Mouse (Mus musculus) forebrain, embryonic 16.5 days (tissue): ENCODE data around the gene Sec31b. TPM values are rescaled to one million over a fixed set of nuclear protein-coding genes. Genes with fewer than 3 reads are reported as not detected.

ENCODE experiments used
- ATAC-seq: fragments of 200-750 bp; cut with Nextera tagmentation; 2 replicates; pipeline ENCODE4 v1.8.0; 2017; ENCODE audit warnings: mild to moderate bottlenecking, moderate library complexity
- H3K27ac ChIP-seq: fragments of 300-500 bp; sonication (generic); 2 replicates; pipeline ENCODE4 v1.5.1; 2014; ENCODE audit warnings: low read length, control low read depth
- H3K27me3 ChIP-seq: fragments of 300-500 bp; sonication (generic); replicated peaks from 2 replicates; pipeline ENCODE4 v1.6.1; 2014; ENCODE audit warnings: low read length; ENCODE audit not compliant: control insufficient read depth, insufficient read depth
- H3K36me3 ChIP-seq: fragments of 300-500 bp; sonication (generic); 2 replicates; pipeline ENCODE4 v1.6.1; 2014; ENCODE audit not compliant: control insufficient read depth, insufficient read depth
- H3K4me1 ChIP-seq: fragments of 300-500 bp; sonication (generic); replicated peaks from 2 replicates; pipeline ENCODE4 v1.6.1; 2014; ENCODE audit warnings: low read length; ENCODE audit not compliant: control insufficient read depth, insufficient read depth
- H3K4me2 ChIP-seq: fragments of 300-500 bp; sonication (generic); 2 replicates; pipeline ENCODE4 v1.6.1; 2014; ENCODE audit warnings: mild to moderate bottlenecking, low read length, control low read depth
- H3K4me3 ChIP-seq: fragments of 300-500 bp; sonication (generic); replicated peaks from 2 replicates; pipeline ENCODE4 v1.5.1; 2014; ENCODE audit warnings: mild to moderate bottlenecking, low read length, control low read depth
- H3K9ac ChIP-seq: fragments of 300-500 bp; sonication (generic); replicated peaks from 2 replicates; pipeline ENCODE4 v1.6.1; 2014; ENCODE audit warnings: low read depth, low read length, control low read depth
- H3K9me3 ChIP-seq: fragments of 300-500 bp; sonication (generic); 2 replicates; pipeline ENCODE4 v1.6.1; 2016; ENCODE audit warnings: low read length; ENCODE audit not compliant: control insufficient read depth
- WGBS: fragments of 180-500 bp; shearing (Covaris S2); extraction: QIAGEN DNeasy Blood & Tissue Kit; methylation state at CpG from one replicate; pipeline ENCODE4 v1.1.7; 2014; 5-methylcytosine and 5-hydroxymethylcytosine counted together
- polyA plus RNA-seq: library from polyadenylated mRNA; unstranded; fragments of >200 nt; fragmentation: Nextera tagmentation; extraction: Ambion mirVana; gene quantifications from 2 replicates; pipeline ENCODE4 v1.2.1, GENCODE M21; 2015

Sec31b gene
- polyA plus RNA-seq, 1 experiment from 2014 or later, result 0.16 TPM

DNA sequence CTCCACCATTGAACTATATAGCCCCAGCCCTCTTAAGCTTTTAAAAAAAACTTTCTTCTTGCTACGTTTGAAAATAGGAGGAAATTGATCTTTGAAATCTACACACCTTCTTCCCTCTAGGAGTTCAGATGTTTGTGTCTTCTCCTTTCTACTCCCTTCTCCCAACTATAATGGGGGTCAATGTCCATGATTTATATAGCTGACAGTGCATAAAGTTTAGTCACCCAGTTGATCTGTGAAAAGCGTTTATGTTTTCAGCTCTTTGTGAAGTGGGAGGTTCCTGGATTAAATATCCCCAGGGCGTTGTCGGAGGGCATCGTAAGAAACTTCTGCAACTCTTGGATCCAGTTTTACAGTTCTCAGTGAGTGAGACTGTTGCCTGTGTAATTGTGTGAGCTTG, 45.4 kb downstream of the Sec31b start:
- Histone ChIP-seq H3K4me1 (no peaks in the 10 kb centered on the region), H3K4me3 (no peak overlapping the region), H3K27ac (no peak overlapping the region), H3K4me2 (no peak overlapping the region), H3K27me3 (peaks cover 70% of the 10 kb centered on the region), H3K9me3 (no peaks in the 10 kb centered on the region), H3K9ac (no peak overlapping the region), H3K36me3 (no peaks in the 10 kb centered on the region)
- whole genome bisulfite sequencing, result 29% methylated on average over 5 of the region's 5 CpGs
- no peak for ATAC-seq

DNA sequence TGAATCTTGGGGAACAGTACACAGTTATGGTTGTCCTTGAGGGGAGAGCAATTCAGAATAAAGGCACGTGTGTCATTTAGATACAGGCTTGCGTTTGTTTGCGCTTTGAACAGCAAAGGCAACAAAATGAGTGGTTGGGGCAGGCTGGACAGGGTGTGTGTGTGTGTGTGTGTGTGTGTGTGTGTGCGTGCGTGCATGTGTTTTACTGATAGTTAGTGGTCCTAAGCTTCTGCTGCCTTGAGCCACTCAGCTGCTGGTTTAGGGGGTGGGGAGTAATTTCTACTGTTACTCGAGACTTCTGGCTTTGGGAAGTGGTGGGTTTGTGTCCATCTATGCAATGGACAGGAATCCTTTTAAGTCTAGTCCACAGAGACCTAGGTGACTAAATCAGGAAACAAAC, 46.7 kb downstream of the Sec31b start:
- Histone ChIP-seq H3K4me1 (no peaks in the 10 kb centered on the region), H3K9me3 (no peaks in the 10 kb centered on the region), H3K4me3 (no peak overlapping the region), H3K27ac (no peak overlapping the region), H3K27me3 (peaks cover 64% of the 10 kb centered on the region), H3K4me2 (no peak overlapping the region), H3K9ac (no peak overlapping the region), H3K36me3 (no peaks in the 10 kb centered on the region)
- no peak for ATAC-seq
- 52% methylated on average over 6 of the region's 6 CpGs for WGBS

DNA sequence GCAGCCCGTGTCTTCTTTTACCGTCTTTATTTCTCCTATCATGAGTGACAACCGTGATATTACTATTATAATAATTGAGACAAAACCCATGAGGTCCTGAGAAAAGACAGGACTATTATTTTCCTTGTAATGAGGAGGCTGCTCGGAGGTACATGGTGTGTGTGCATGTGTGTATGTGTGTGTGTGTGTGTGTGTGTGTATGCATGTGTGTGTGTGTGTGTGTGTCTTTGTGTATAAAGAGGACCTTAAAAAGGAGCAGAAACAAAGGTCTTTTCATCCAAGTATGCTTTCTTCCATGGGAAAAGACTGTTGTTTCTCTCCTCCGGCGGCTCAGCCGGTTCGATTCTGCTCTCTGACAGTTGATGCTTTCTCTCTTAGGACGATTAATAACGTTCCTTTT, 48.7 kb downstream of the Sec31b start:
- no peak overlapping the region for H3K27ac ChIP-seq
- no peaks in the 10 kb centered on the region for H3K9me3 ChIP-seq
- H3K9ac ChIP-seq, result no peak overlapping the region
- ATAC-seq, result no peak
- WGBS, result 28% methylated on average over 10 of the region's 10 CpGs
- no peak overlapping the region for H3K4me2 ChIP-seq
- no peaks in the 10 kb centered on the region for H3K36me3 ChIP-seq
- H3K4me1 ChIP-seq, result no peaks in the 10 kb centered on the region
- no peak overlapping the region for H3K4me3 ChIP-seq
- H3K27me3 ChIP-seq, result peaks cover 74% of the 10 kb centered on the region

DNA sequence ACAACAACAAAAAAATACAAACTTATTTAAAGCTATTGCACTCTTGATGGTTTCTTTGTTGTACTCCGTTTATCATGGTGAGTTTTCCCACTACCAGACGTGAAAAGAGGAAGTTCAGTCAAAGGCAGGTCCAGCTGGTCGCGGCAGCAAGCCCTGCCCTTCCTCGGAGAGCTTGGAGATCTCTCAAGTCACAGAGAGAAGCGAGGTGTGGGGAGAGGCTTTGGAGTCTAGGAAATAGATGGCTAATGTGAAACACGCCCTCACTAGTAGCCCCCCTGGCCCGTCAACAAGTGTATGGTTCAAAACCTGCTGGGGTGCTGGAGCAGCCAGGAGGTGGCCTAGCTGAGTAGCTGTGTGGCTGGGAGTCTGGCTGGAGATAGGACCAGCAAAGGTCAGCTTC, 49.2 kb downstream of the Sec31b start:
- no peaks in the 10 kb centered on the region for H3K36me3 ChIP-seq
- H3K9me3 ChIP-seq, result no peaks in the 10 kb centered on the region
- no peaks in the 10 kb centered on the region for H3K4me1 ChIP-seq
- no peak overlapping the region for H3K4me3 ChIP-seq
- no peak overlapping the region for H3K27ac ChIP-seq
- no peak overlapping the region for H3K9ac ChIP-seq
- no peak for ATAC-seq
- WGBS, result 31% methylated on average over 8 of the region's 8 CpGs
- H3K27me3 ChIP-seq, result peaks cover 73% of the 10 kb centered on the region
- H3K4me2 ChIP-seq, result no peak overlapping the region

DNA sequence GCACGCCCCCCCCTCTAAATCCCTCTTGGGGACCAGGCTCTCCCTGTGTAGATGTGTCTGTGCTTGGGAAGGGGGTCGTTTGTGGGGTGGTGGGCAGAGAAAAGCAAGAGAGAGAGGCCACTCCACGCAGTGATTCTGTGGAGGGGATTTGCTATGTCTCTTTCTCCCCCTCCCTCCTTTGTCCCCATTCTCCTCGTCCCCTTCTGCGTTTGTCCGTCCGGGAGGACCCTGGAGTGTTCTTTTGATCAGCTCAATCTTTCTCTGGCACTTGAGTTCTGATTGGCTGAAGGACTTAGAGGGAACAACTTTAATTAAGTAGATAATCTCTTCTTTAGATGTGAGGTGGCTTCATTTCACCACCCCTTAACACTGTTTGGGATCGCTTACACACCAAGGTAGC, 52.5 kb downstream of the Sec31b start, which contains the start of gene Wnt8b:
Gene Wnt8b, plus strand, starts transcription at position 345 of the 400 bp plus-strand sequence.
- H3K4me3 ChIP-seq, result no peak within 1 kb of the TSS
- H3K4me1 ChIP-seq, result no peaks in the 10 kb centered on the region
- no peaks in the 10 kb centered on the region for H3K36me3 ChIP-seq
- no peak within 1 kb of the TSS for H3K9ac ChIP-seq
- ATAC-seq, result no peak
- H3K27me3 ChIP-seq, result peaks cover 49% of the 10 kb centered on the region
- H3K4me2 ChIP-seq, result no peak within 1 kb of the TSS
- 2% methylated on average over 8 of the region's 8 CpGs for WGBS
- no peaks in the 10 kb centered on the region for H3K9me3 ChIP-seq
- no peak within 1 kb of the TSS for H3K27ac ChIP-seq

DNA sequence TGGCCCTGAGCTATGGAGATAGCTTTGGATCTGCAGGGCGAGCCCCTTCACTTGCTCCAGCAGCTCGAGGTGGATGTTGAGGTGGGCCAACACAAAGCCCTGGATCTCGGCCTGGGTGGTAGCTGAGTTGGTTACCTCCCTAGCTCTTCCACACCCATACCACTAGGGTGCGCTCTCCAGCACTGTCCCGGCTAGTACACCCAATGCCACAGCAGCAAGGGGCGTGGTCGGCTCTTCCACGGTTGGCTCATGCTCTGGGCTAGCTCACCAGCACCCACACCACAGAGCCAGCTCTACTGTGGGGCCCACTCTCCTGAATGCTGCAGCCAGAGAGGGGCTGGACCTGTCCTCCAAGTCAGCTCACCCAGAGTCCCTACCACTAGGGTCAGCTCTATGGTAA, 58.4 kb downstream of the Sec31b start:
- H3K4me1 ChIP-seq, result no peaks in the 10 kb centered on the region
- H3K27ac ChIP-seq, result no peak overlapping the region
- no peaks in the 10 kb centered on the region for H3K36me3 ChIP-seq
- H3K4me3 ChIP-seq, result no peak overlapping the region
- no peak overlapping the region for H3K9ac ChIP-seq
- H3K4me2 ChIP-seq, result no peak overlapping the region
- peaks cover 9% of the 10 kb centered on the region for H3K27me3 ChIP-seq
- ATAC-seq, result no peak
- H3K9me3 ChIP-seq, result no peaks in the 10 kb centered on the region
- WGBS, result 15% methylated on average over 8 of the region's 8 CpGs

DNA sequence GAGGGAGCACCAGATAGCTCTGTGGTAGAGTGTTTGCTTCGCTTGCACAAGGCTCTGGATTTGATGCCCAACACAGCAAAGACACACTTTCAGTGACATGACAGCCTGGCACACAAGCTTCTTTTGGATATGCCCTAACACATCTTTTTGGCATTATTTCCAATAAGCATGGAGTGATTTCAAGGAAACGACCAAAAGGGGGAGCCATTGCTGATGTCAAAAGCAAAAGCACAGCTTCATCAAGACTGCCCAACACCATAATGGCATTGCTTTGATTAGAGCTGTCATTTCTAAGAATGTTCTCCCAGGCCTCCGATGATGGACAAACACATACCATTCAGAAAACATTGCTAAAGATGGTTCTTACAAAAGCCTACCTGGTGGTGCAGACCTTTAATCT, 69.1 kb downstream of the Sec31b start:
- Histone ChIP-seq H3K27ac (no peak overlapping the region), H3K27me3 (no peaks in the 10 kb centered on the region; the same call in 1 of the 2 replicates), H3K36me3 (no peaks in the 10 kb centered on the region), H3K4me1 (no peaks in the 10 kb centered on the region), H3K4me3 (no peak overlapping the region), H3K9me3 (no peaks in the 10 kb centered on the region), H3K9ac (no peak overlapping the region), H3K4me2 (no peak overlapping the region)
- ATAC-seq, result no peak
- 54% methylated on average over 3 of the region's 3 CpGs for WGBS

DNA sequence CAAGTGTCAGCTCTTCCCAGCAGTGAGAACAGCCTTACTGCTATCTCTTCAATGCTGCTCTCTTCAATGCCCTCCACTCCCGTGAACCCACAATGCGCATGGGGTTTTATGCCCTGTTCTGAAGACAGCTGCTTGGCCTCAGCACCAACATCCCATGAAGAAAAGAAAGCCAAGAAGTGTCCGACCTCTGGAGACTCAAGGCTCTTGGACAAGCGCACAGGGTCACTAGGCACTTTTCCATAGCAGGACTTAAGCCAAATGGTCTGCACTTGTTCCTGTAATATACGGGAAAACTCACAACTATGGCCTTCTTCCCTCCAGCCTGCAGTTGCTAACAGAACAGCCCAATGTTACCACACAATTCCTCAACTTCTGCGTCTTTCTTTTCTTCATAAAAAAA, 70.4 kb downstream of the Sec31b start:
- Histone ChIP-seq H3K9ac (no peak overlapping the region), H3K9me3 (no peaks in the 10 kb centered on the region), H3K4me2 (no peak overlapping the region), H3K27me3 (no peaks in the 10 kb centered on the region; the same call in 1 of the 2 replicates), H3K36me3 (no peaks in the 10 kb centered on the region), H3K27ac (no peak overlapping the region), H3K4me3 (no peak overlapping the region), H3K4me1 (no peaks in the 10 kb centered on the region)
- 82% methylated on average over 6 of the region's 6 CpGs for WGBS
- no peak for ATAC-seq

DNA sequence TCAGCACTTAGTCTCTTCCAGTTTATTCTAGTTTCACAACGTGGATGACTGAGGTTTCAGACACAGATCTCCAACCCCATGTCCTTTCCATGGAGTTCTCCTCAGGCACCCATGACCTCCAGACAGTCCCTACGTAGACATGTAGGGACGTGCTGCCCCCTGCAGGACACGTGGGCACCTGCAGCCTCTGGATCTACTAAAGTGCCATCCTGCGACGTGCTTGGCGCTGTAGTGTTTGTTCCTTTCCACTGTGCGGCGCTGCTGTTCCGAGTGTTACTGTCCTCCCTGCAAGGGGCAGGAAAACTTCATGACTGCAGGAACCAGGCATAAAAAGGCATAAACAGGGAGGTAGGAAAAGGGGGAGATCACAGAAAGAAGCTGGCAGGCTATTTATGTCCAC, 71.5 kb downstream of the Sec31b start:
- no peak for ATAC-seq
- no peaks in the 10 kb centered on the region; the same call in 1 of the 2 replicates for H3K27me3 ChIP-seq

More for the DNA sequence above, 71.5 kb downstream of the Sec31b start:
- Histone ChIP-seq H3K27ac (no peak overlapping the region), H3K36me3 (no peaks in the 10 kb centered on the region), H3K9me3 (no peaks in the 10 kb centered on the region), H3K9ac (no peak overlapping the region), H3K4me2 (no peak overlapping the region), H3K4me1 (no peaks in the 10 kb centered on the region), H3K4me3 (no peak overlapping the region)
- 1% methylated on average over 10 of the region's 10 CpGs for WGBS
